Mouse (Mus musculus) testis, adult 2 months (tissue): ENCODE data around the gene Myoz2.

ENCODE experiments used
- CTCF ChIP-seq: fragments of 200-500 bp; IDR thresholded peaks from 2 replicates; pipeline ENCODE4 v1.5.1; 2012; ENCODE audit warnings: low read depth, mild to moderate bottlenecking, inconsistent platforms, low read length, moderate library complexity; ENCODE audit not compliant: control insufficient read depth, insufficient read depth, insufficient replicate concordance
- POLR2A ChIP-seq: fragments of 200-500 bp; IDR thresholded peaks from 2 replicates; pipeline ENCODE4 v1.6.1; 2012; ENCODE audit warnings: low read depth, mild to moderate bottlenecking, inconsistent platforms, low read length, moderate library complexity; ENCODE audit not compliant: control insufficient read depth

DNA sequence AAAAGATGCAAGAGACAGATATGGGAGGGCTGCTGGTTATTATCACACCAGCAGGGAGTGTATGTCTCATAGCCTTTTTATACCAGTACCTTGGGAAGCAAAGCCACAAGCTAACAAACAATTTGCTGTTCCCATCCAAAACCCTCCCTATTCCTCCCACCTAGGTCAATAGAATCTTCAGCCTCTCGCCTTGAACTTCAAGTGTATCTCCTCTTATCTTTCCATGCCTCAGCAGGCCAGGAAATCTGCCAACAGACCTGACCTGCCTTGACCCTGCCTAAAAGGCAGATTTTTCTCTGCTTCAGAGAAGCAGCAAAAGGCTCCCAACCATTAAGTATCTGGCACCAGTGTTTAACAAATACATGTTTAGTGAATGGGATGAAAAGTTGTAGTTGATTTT lies 48.4 kb downstream of the Myoz2 start:
- no peak for TF ChIP-seq CTCF
- TF ChIP-seq POLR2A: no peak
